Mouse (Mus musculus) neural tube, embryonic 15.5 days (tissue): ENCODE measurements at regions not wholly inside any gene's neighbourhood (a gene's known extent, or its start where the extent isn't known, plus 50 kb on each side); places are given as distances from the start of the nearest gene placed in this dataset.

Source experiments
- ATAC-seq: fragments of 200-750 bp; cut with Nextera tagmentation; 2 replicates; pipeline ENCODE4 v1.8.0; 2017; ENCODE audit warnings: mild to moderate bottlenecking, moderate TSS enrichment, moderate library complexity; ENCODE audit not compliant: low FRiP score
- H3K27ac ChIP-seq: fragments of 300-500 bp; sonication (generic); replicated peaks from 2 replicates; pipeline ENCODE4 v1.5.1; 2015; ENCODE audit warnings: mild to moderate bottlenecking, inconsistent platforms
- H3K27me3 ChIP-seq: fragments of 300-500 bp; sonication (generic); replicated peaks from 2 replicates; pipeline ENCODE4 v1.6.1; 2015; ENCODE audit warnings: inconsistent platforms
- H3K36me3 ChIP-seq: fragments of 300-500 bp; sonication (generic); 2 replicates; pipeline ENCODE4 v1.6.1; 2015; ENCODE audit warnings: inconsistent platforms
- H3K4me1 ChIP-seq: fragments of 300-500 bp; sonication (generic); 2 replicates; pipeline ENCODE4 v1.6.1; 2015; ENCODE audit warnings: inconsistent platforms
- H3K4me2 ChIP-seq: fragments of 300-500 bp; sonication (generic); 2 replicates; pipeline ENCODE4 v1.6.1; 2015; ENCODE audit warnings: inconsistent platforms, mild to moderate bottlenecking, moderate library complexity
- H3K4me3 ChIP-seq: fragments of 300-500 bp; sonication (generic); replicated peaks from 2 replicates; pipeline ENCODE4 v1.5.1; 2015; ENCODE audit warnings: mild to moderate bottlenecking, inconsistent platforms
- H3K9ac ChIP-seq: fragments of 300-500 bp; sonication (generic); replicated peaks from 2 replicates; pipeline ENCODE4 v1.6.1; 2015; ENCODE audit warnings: mild to moderate bottlenecking, inconsistent platforms
- H3K9me3 ChIP-seq: fragments of 300-500 bp; sonication (generic); replicated peaks from 2 replicates; pipeline ENCODE4 v1.6.1; 2016; ENCODE audit warnings: inconsistent platforms
- WGBS: fragments of 180-500 bp; shearing (Covaris S2); methylation state at CpG from one replicate; pipeline ENCODE4 v1.1.7; 2015; ENCODE audit warnings: mixed read lengths; 5-methylcytosine and 5-hydroxymethylcytosine counted together

DNA sequence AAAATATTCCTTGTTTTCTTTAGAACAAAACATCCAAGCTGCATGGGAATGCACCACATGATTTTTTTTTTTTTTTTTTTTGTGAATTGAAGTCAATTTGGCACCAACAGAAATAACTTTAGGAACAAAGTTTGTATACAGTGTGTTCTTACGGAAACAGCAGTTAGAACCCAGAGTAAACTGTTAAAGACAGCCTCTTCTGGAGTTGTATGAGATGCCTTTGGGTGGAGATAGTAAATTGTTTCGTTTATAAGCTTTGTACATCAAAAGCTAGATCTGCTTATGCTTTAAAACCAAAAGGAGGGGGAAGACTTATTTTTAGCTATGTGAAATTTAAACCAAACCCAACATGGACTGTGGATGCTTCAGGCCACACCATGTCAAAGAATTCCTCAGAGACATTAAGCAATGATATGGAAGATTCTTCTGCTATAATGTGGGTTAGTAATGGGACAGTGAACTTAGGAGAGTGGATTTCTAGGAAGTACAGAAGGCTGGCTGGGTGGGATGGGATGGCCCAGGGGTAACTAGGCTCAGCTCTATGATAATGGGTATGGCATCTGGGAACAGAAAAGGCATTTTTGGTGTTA, 265.6 kb downstream of the Pten start:
- Histone ChIP-seq H3K27ac (no peak overlapping the region), H3K9ac (no peak overlapping the region), H3K4me3 (no peak overlapping the region), H3K4me1 (no peaks in the 10 kb centered on the region), H3K4me2 (no peak overlapping the region), H3K36me3 (no peaks in the 10 kb centered on the region), H3K27me3 (no peaks in the 10 kb centered on the region), H3K9me3 (no peaks in the 10 kb centered on the region)
- ATAC-seq = no peak
- WGBS = 80% methylated on average over 2 of the region's 2 CpGs

DNA sequence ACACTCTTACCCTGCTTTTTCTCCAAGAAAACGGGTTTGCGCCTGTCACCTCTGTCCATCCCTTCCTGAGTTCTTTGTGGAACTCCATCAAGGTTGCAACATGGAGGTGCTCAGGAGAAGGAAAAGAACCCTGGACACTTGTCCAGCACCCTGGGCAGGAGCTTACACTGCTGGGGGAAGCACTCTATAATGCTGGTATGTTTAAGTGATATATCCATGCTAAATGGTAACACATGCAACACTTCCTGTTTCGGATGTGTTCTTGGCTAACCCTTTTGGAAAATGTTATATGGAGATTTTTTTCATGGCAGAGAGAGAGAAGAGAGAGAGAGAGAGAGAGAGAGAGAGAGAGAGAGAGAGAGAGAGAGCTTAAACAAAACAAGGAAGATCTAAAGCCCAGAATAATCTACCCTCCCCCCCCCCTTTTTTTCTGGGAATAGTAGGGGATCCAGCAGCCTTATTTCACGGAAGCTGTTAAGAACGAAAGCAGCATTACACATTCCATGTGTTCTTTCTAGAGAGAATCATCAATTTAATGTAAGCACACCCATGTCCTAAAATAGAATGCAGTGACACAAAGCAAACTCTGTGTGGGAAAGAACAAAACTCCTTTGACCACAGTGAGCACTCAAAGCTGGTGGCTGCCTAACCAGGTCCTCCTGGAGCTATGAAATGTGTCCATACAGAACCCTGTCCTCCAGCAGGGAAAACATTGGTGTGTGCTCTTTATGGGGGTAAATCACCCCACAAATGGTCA, 272.6 kb downstream of the Pten start:
- H3K27ac ChIP-seq = no peak overlapping the region
- H3K27me3 ChIP-seq = no peaks in the 10 kb centered on the region
- ATAC-seq = no peak
- no peak overlapping the region for H3K4me3 ChIP-seq
- H3K4me1 ChIP-seq = no peaks in the 10 kb centered on the region
- H3K9ac ChIP-seq = no peak overlapping the region
- H3K9me3 ChIP-seq = no peaks in the 10 kb centered on the region
- H3K36me3 ChIP-seq = no peaks in the 10 kb centered on the region
- 63% methylated on average over 5 of the region's 5 CpGs for WGBS
- no peak overlapping the region for H3K4me2 ChIP-seq

DNA sequence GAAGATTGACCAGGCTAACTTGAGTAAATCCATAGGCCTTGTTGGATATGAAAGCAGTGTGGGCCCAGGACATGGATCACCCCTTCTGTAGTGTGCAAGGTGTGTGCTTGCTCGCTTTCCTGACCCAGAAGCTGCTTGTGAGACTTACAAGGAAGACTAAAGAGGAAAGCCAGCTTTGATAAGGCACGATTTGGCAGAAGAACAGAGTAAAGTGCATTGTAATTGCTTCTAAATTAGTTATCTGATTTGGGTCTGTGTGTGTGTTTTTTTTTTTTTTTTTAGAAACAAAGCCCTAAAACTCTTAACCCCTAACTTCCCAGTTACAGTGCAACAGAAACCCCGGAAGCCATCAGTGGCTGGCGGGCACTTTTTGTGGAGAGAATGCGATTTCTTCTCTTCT, 283.2 kb downstream of the Pten start:
- H3K27me3 ChIP-seq = no peaks in the 10 kb centered on the region
- no peaks in the 10 kb centered on the region for H3K36me3 ChIP-seq
- no peak overlapping the region for H3K4me3 ChIP-seq
- 84% methylated on average over 5 of the region's 5 CpGs for WGBS
- no peaks in the 10 kb centered on the region for H3K9me3 ChIP-seq
- no peak overlapping the region for H3K4me2 ChIP-seq
- H3K9ac ChIP-seq = no peak overlapping the region
- no peak for ATAC-seq
- H3K27ac ChIP-seq = no peak overlapping the region
- no peaks in the 10 kb centered on the region for H3K4me1 ChIP-seq

DNA sequence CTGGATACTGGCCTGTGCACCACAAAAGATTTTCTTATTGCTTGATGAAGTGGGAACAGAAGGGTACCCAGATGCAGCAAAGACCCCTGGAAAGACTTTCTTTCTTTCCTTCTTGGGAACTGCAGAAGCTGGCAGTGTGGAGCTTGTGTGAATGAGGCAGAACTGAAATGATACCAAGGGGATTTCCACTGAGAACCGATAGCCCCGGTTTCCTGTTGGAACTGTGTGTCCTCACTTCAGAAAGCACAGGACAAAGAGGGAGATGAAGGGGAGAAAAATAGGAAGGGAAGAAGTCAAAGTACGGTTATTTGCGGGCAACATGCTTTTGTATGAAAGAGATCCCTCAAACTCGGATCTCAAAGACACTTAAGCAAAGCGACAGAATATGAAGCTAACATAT, 283.7 kb downstream of the Pten start:
- H3K9me3 ChIP-seq = no peaks in the 10 kb centered on the region
- H3K27ac ChIP-seq = no peak overlapping the region
- no peaks in the 10 kb centered on the region for H3K4me1 ChIP-seq
- H3K4me3 ChIP-seq = no peak overlapping the region
- H3K36me3 ChIP-seq = no peaks in the 10 kb centered on the region
- H3K27me3 ChIP-seq = no peaks in the 10 kb centered on the region
- ATAC-seq = no peak
- H3K9ac ChIP-seq = no peak overlapping the region
- no peak overlapping the region for H3K4me2 ChIP-seq
- WGBS = 86% methylated on average over 6 of the region's 6 CpGs

DNA sequence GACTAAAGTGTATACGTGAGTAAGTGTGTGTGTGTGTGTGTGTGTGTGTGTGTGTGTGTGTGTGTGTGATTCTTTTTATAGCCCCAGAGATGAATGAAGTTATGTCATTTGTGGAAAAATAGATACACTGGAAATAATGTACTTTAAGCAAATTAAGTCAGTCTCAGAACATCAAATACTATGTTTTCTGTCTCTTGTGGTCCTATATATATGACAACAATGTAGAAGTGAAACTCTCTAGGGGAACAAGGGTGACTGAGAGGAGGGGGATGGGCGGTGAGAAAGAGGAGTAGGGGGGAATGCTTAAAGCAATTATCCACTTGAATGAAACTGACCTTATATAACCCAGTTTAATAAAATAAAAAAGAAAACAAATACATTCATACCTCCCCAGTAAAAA, 285.5 kb downstream of the Pten start:
- Histone ChIP-seq H3K4me1 (no peaks in the 10 kb centered on the region), H3K27me3 (no peaks in the 10 kb centered on the region), H3K4me3 (no peak overlapping the region), H3K36me3 (no peaks in the 10 kb centered on the region), H3K9me3 (no peaks in the 10 kb centered on the region), H3K27ac (no peak overlapping the region), H3K4me2 (no peak overlapping the region), H3K9ac (no peak overlapping the region)
- WGBS = 88% methylated on average over 2 of the region's 2 CpGs
- ATAC-seq = no peak

DNA sequence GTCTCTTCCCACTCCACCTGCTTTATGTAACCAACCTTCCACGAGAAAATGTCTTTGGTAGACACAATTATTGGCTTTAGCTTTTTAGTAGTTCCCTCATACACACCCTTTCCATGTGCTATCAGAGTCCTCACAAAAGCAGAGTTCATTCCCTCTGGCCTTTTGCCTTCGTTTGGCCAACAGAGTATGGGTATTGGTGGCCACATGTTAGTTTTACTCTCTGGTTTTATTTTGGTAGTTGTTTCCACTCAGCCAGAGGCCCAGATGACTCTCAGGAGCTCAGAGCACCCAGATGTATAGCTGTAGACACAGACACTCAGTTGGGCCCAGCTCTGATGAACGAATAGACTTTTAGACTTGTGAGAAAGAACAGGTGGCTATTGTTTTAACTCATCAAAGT, 286.4 kb downstream of the Pten start:
- no peak overlapping the region for H3K4me3 ChIP-seq
- no peak for ATAC-seq

DNA sequence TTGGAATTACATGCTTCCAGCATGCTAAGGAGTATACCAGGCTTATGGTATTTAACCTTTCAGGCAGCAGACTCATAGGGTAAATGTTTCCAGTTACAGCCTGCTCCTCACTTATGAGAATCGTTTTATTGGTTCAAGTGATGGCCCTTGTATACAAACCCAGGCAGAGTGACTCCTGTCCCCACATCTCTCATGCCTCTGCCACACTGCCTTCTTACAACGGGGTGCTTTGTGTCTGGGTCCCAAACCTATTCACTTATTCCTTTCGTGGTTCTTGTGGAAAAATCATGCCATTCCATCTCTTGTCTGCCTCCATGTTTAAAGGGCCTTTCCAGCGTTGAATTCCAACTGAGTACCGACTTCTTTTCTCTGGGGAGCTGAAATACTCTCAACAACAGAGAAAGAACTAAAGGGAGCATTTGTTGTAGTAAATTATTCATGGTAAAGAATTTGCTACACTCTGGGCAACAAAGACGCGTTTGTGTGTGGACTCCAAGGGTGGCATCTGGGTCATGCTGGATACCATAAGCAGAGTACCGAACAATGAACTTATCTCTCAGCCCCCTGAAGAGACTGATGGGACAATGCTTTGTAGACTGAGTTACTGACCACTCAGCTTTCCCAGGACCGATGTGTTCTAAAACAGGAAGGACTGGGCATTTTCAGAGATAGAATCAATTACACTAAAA, 291.6 kb downstream of the Pten start:
- Histone ChIP-seq H3K9ac (no peak overlapping the region), H3K9me3 (no peaks in the 10 kb centered on the region), H3K4me1 (no peaks in the 10 kb centered on the region), H3K27ac (no peak overlapping the region), H3K4me3 (no peak overlapping the region), H3K4me2 (no peak overlapping the region), H3K36me3 (no peaks in the 10 kb centered on the region), H3K27me3 (no peaks in the 10 kb centered on the region)
- 21% methylated on average over 9 of the region's 9 CpGs for WGBS
- ATAC-seq = no peak

More for the DNA sequence above, 286.4 kb downstream of the Pten start:
- WGBS = 87% methylated on average over 3 of the region's 3 CpGs
- H3K9ac ChIP-seq = no peak overlapping the region
- H3K36me3 ChIP-seq = no peaks in the 10 kb centered on the region
- H3K27ac ChIP-seq = no peak overlapping the region
- H3K4me2 ChIP-seq = no peak overlapping the region
- H3K9me3 ChIP-seq = no peaks in the 10 kb centered on the region
- no peaks in the 10 kb centered on the region for H3K4me1 ChIP-seq
- H3K27me3 ChIP-seq = no peaks in the 10 kb centered on the region

DNA sequence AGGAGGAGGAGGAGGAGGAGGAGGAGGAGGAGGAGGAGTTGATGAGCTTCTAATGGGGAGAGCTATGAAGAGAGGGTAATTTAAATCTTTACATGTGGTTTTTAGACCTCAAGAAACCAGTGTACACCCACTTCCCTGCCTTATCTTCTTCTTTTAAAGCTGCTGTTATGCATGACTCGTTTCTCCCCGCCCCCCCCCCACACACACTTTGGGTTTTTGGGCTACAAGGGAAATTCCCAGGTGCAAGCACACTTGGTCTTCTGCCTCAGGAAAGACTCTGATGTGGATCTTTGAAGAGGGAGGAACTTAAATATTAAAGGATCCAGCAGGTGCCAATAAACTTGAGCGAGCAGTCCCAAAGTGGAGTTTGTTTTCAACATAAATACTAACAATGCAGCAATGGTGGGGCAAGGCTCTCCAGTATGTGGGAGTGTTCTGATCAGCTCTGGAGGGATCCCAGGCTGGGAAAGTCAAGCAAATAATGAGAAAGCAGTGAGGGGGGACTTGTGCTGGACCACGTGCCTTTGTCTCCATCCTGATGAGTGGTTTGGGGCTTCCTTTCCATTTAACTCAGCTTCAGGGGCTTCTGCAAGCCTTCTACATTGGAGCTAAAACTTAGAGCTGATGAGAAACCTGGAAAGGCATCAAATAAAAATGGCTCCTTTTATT, 296.0 kb downstream of the Pten start:
- no peak overlapping the region for H3K4me2 ChIP-seq
- H3K9me3 ChIP-seq = no peaks in the 10 kb centered on the region
- no peak overlapping the region for H3K27ac ChIP-seq
- no peak overlapping the region for H3K4me3 ChIP-seq
- ATAC-seq = no peak
- H3K4me1 ChIP-seq = no peaks in the 10 kb centered on the region
- whole genome bisulfite sequencing = 80% methylated on average over 4 of the region's 4 CpGs
- H3K27me3 ChIP-seq = no peaks in the 10 kb centered on the region
- no peak overlapping the region for H3K9ac ChIP-seq
- H3K36me3 ChIP-seq = no peaks in the 10 kb centered on the region

DNA sequence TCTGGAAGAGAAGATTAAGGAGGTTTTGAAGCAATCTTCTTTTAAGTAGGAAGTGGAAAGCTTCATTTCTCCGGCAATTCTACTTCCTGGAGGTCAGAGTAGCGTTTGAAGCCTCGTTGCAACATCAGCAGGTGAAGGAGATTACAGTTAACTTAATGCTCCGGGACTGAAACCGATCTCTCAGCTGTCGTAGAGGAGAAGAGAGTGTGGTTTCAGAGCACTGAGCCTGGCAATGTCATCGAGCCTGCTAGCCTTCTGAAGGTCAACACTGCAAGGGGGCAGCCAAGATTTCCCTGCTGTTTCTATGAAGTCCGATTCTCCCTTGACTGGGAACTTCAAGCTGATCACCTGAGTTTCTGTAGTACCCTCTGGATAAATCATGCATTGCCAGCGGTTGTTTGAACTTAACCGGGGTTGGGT, 299.1 kb downstream of the Pten start:
- no peak overlapping the region for H3K4me2 ChIP-seq
- no peak for ATAC-seq
- no peaks in the 10 kb centered on the region for H3K27me3 ChIP-seq
- 67% methylated on average over 10 of the region's 10 CpGs for WGBS
- H3K36me3 ChIP-seq = no peaks in the 10 kb centered on the region
- no peaks in the 10 kb centered on the region for H3K4me1 ChIP-seq
- no peak overlapping the region for H3K4me3 ChIP-seq
- no peaks in the 10 kb centered on the region for H3K9me3 ChIP-seq
- H3K27ac ChIP-seq = no peak overlapping the region
- H3K9ac ChIP-seq = no peak overlapping the region

DNA sequence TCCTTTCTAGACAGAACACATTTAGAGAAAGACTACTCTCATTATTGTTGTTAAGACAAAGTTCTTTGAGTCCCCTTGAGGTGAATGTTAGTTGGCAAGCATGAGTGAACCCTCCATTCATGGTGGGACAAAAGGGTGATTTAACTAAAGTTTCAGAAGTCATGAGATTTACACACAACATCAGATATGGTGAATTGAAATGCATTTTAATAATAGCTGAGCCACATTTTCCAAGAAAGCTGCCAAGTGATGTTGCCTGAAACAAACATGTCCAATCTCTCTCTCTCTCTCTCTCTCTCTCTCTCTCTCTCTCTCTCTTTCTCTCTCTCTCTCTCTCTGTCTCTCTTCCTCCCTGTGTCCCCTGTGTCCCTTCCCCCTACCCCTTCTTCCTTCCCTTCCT, 303.7 kb downstream of the Pten start:
- H3K27ac ChIP-seq = no peak overlapping the region
- no peaks in the 10 kb centered on the region for H3K36me3 ChIP-seq
- H3K9me3 ChIP-seq = no peaks in the 10 kb centered on the region
- H3K4me3 ChIP-seq = no peak overlapping the region
- H3K4me1 ChIP-seq = no peaks in the 10 kb centered on the region
- no peaks in the 10 kb centered on the region for H3K27me3 ChIP-seq
- H3K4me2 ChIP-seq = no peak overlapping the region
- no peak for ATAC-seq
- H3K9ac ChIP-seq = no peak overlapping the region

DNA sequence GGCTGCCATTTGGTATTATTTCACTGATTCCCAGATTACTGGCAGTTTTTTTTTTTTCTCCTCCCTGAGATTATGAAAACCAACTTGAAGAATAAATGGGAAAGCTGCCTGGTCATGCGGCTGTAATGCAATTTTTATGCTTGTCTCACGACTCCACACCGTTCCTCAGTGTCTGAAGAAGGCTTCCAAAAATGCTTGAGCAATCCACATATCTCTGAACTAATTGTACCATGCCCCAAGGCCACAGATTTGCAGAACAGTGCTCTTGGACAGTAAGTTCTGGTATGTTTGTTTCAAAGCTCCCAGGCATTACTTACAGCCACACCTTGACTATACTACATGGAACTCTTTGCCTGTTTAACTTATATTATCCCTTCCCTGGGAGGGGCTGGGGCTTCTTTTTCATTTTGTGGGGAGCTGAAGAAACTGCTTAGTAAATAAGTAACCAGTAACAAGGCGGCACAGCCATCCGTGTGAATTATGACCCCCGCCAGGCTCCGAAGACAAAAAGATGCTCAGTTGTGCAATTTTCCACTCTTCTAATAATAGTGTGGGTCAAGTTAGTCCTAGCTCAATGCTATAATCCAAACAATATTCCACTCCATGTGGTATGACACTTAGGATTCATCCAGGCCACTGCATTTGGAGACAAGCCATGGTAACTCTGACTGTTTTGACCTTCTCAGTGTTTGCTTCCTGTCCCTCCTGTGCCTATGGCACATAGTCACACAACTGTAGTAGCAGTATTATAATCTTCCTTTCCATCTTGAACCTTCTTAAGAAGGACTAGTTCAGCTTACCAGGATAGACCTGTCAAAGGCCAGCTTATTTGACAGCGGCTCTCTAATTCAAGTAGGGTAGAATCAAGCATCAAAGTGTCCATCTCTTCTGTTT, 305.1 kb downstream of the Pten start:
- ATAC-seq = no peak
- no peaks in the 10 kb centered on the region for H3K36me3 ChIP-seq
- H3K4me2 ChIP-seq = no peak overlapping the region
- no peaks in the 10 kb centered on the region for H3K27me3 ChIP-seq
- no peaks in the 10 kb centered on the region for H3K9me3 ChIP-seq
- WGBS = 53% methylated on average over 8 of the region's 8 CpGs
- no peaks in the 10 kb centered on the region for H3K4me1 ChIP-seq
- H3K9ac ChIP-seq = no peak overlapping the region
- H3K27ac ChIP-seq = no peak overlapping the region
- H3K4me3 ChIP-seq = no peak overlapping the region
